44 mouse cellular contexts compared by ENCODE assay signal in the genomic region with DNA sequence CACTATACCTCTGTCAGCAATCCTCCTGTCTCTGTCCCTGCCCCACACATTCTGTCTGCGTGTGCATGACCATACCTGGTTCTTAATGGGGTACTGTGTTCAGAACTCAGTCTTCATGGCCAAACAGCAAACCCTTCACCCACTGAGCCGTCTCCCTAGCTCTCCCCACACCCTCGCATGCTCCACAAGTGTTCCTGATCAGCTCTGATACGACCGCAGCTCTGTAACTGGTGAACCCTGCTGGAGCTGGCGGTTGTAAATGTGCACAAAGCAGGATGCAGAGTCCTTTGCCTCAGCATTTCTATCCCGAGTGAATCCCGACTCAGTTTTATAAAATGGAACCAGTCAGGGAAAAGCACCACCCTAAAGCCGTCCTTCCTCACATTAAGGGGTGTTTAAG. TPM values are rescaled to one million over a fixed set of nuclear protein-coding genes. Genes with fewer than 3 reads are reported as not detected.
"Had no signal": no experiment of that assay in that cellular context is flagged by ENCODE, and none has a peak within 500 bp of the region (broad histone marks: within the 10 kb centered on the region; RNA-seq: fewer than 3 reads in every experiment).

No protein-coding gene starts in this region.

- H3K9ac ChIP-seq: limb, embryonic 12.5 days; limb, embryonic 13.5 days; limb, embryonic 15.5 days; liver, embryonic 13.5 days; liver, embryonic 14.5 days; liver, embryonic 15.5 days; lung, embryonic 14.5 days; lung, embryonic 15.5 days; midbrain, embryonic 12.5 days; midbrain, embryonic 13.5 days; midbrain, embryonic 15.5 days; neural tube, embryonic 12.5 days had no signal

- H3K4me2 ChIP-seq: limb, embryonic 12.5 days; limb, embryonic 13.5 days; limb, embryonic 15.5 days; liver, embryonic 13.5 days; liver, embryonic 15.5 days; lung, embryonic 14.5 days; lung, embryonic 15.5 days; midbrain, embryonic 11.5 days; midbrain, embryonic 12.5 days; midbrain, embryonic 13.5 days; midbrain, embryonic 15.5 days; neural tube, embryonic 12.5 days had no signal

- H3K27me3 ChIP-seq: limb, embryonic 13.5 days; limb, embryonic 15.5 days; liver, embryonic 13.5 days; liver, embryonic 15.5 days; lung, embryonic 15.5 days; megakaryocyte, embryonic 14.5 days; midbrain, embryonic 12.5 days; midbrain, embryonic 13.5 days; midbrain, embryonic 15.5 days; neural tube, embryonic 12.5 days had no signal

- H3K9me3 ChIP-seq: limb, embryonic 10.5 days; limb, embryonic 12.5 days; limb, embryonic 13.5 days; limb, embryonic 15.5 days; liver, embryonic 13.5 days; liver, embryonic 15.5 days; lung, embryonic 15.5 days; megakaryocyte, embryonic 14.5 days; midbrain, embryonic 10.5 days; midbrain, embryonic 12.5 days; midbrain, embryonic 13.5 days; midbrain, embryonic 15.5 days; neural tube, embryonic 12.5 days had no signal

- DNase-seq: left cerebral cortex, postnatal 4 days; liver; liver, embryonic 13.5 days; lung, adult 18-20 months; lung, adult 2 months; lung, embryonic 14.5 days; lung, postnatal 10 days; lung, postnatal 14 days; lung, postnatal 36 days; lung, postnatal 4 days; midbrain, embryonic 14.5 days had no signal

- H3K36me3 ChIP-seq: liver, embryonic 13.5 days; liver, embryonic 15.5 days; lung, embryonic 15.5 days; midbrain, embryonic 10.5 days; midbrain, embryonic 12.5 days; midbrain, embryonic 13.5 days; midbrain, embryonic 15.5 days; neural tube, embryonic 12.5 days had no signal

- ATAC-seq: lung, postnatal 0 days; midbrain, embryonic 13.5 days; midbrain, embryonic 15.5 days; midbrain, embryonic 16.5 days had no signal

- H3K4me1 ChIP-seq: limb, embryonic 10.5 days; limb, embryonic 12.5 days; limb, embryonic 13.5 days; limb, embryonic 15.5 days; liver, embryonic 13.5 days; liver, embryonic 15.5 days; lung, embryonic 15.5 days; megakaryocyte, embryonic 14.5 days; midbrain, embryonic 12.5 days; midbrain, embryonic 13.5 days; midbrain, embryonic 15.5 days; neural tube, embryonic 12.5 days had no signal

- H3K4me3 ChIP-seq: left cerebral cortex, adult 2 months; limb, embryonic 10.5 days; limb, embryonic 12.5 days; limb, embryonic 13.5 days; limb, embryonic 15.5 days; liver, embryonic 13.5 days; liver, embryonic 15.5 days; lung, embryonic 15.5 days; midbrain, embryonic 10.5 days; midbrain, embryonic 12.5 days; midbrain, embryonic 13.5 days; midbrain, embryonic 15.5 days; myocyte; neural tube, embryonic 12.5 days had no signal

- H3K27ac ChIP-seq: left cerebral cortex, adult 2 months; limb, embryonic 10.5 days; limb, embryonic 12.5 days; limb, embryonic 13.5 days; limb, embryonic 15.5 days; liver, embryonic 13.5 days; liver, embryonic 14.5 days; liver, embryonic 15.5 days; lung, embryonic 15.5 days; macrophage; midbrain, embryonic 10.5 days; midbrain, embryonic 12.5 days; midbrain, embryonic 13.5 days; midbrain, embryonic 15.5 days; neural tube, embryonic 12.5 days had no signal

RNA-seq across cellular contexts. Expression of a gene that starts 6.3 kb away (rescaled TPM):
- total RNA-seq: left cerebral cortex, adult 18-20 months; left cerebral cortex, adult 2 months; left cerebral cortex, adult 8-10 months; left cerebral cortex, postnatal 25 days; left cerebral cortex, postnatal 36 days; megakaryocyte progenitor cell, adult 5-6 weeks; megakaryocyte, adult 5-6 weeks; megakaryocyte-erythroid progenitor cell, adult 5-6 weeks; midbrain, postnatal 0 days; monocyte, adult 5-6 weeks had no signal
- polyA plus RNA-seq: macrophage; midbrain, embryonic 15.5 days; midbrain, postnatal 0 days; myocyte had no signal

RNA-seq across cellular contexts. Expression of a gene that starts 9.9 kb away (rescaled TPM):
- total RNA-seq: megakaryocyte progenitor cell, adult 5-6 weeks; megakaryocyte-erythroid progenitor cell, adult 5-6 weeks; monocyte, adult 5-6 weeks had no signal
- polyA plus RNA-seq: macrophage had no signal

RNA-seq across cellular contexts. Expression of a gene that starts 15.5 kb away (rescaled TPM):
- total RNA-seq: left cerebral cortex, adult 18-20 months; left cerebral cortex, adult 2 months; left cerebral cortex, adult 8-10 months; left cerebral cortex, postnatal 10 days; left cerebral cortex, postnatal 14 days; left cerebral cortex, postnatal 25 days; left cerebral cortex, postnatal 36 days; left cerebral cortex, postnatal 4 days; liver, adult 2 months; megakaryocyte progenitor cell, adult 5-6 weeks; megakaryocyte, adult 5-6 weeks; megakaryocyte-erythroid progenitor cell, adult 5-6 weeks; midbrain, postnatal 0 days; monocyte, adult 5-6 weeks had no signal
- polyA plus RNA-seq: limb, embryonic 10.5 days; limb, embryonic 11.5 days; limb, embryonic 12.5 days; limb, embryonic 15.5 days; liver, adult 2 months; liver, embryonic 13.5 days; liver, embryonic 14.5 days; liver, embryonic 15.5 days; lung, adult 2 months; lung, embryonic 14.5 days; lung, embryonic 15.5 days; lung, postnatal 0 days; macrophage; midbrain, embryonic 10.5 days; midbrain, embryonic 11.5 days; midbrain, embryonic 12.5 days; midbrain, embryonic 13.5 days; midbrain, embryonic 14.5 days; midbrain, embryonic 15.5 days; midbrain, embryonic 16.5 days; midbrain, postnatal 0 days; myocyte; neural tube, embryonic 11.5 days; neural tube, embryonic 12.5 days had no signal
